Mouse (Mus musculus) cortical plate, adult 2 months (tissue): Measurements from ENCODE around the gene Tmem231.

Experiments used
- CTCF ChIP-seq: fragments of 200-500 bp; IDR thresholded peaks from 2 replicates; pipeline ENCODE4 v1.5.1; 2011; ENCODE audit warnings: mild to moderate bottlenecking, control low read depth, low read length; ENCODE audit not compliant: insufficient read depth; ENCODE audit errors: extremely low read depth
- POLR2A ChIP-seq: fragments of 200-500 bp; IDR thresholded peaks from 2 replicates; pipeline ENCODE4 v1.6.1; 2011; ENCODE audit warnings: mild to moderate bottlenecking, low read length, control low read depth; ENCODE audit not compliant: insufficient read depth; ENCODE audit errors: extremely low read depth

DNA sequence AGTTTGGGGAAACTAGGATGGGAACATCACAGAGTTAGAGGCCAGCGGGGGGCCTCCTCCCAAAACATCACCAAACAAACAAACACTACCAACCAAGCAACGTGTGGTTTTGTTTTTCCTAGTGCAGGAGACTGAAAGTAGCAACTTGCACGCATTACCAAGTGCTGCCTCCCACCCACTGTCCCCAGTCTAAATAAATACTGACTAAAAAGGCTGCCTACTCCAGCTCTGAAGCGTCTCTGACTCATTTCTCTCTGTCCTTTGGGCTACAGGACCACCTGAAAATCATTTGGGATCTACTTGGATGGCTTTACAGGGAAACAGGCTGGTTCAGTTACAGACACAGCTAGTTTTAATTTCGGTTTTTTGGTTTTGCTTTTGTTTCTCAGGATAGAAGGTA lies 30.7 kb upstream of the Tmem231 start:
- TF ChIP-seq CTCF: no peak
- TF ChIP-seq POLR2A: no peak
